Mouse (Mus musculus): Measurements from ENCODE around the gene Sirt7. TPM values are rescaled to one million over a fixed set of nuclear protein-coding genes. Genes with fewer than 3 reads are reported as not detected.
A peak's percentile ranks its signal among the peaks of the same experiment; 100 is the strongest.
"Not testable (repeated sequence)": the region's sequence is repeated elsewhere in the genome, so short reads cannot be mapped to it uniquely, and the experiment has no call there.

Sirt7 gene
- polyA plus RNA-seq, 1 experiment from 2014 or later, result 17.6 TPM

DNA sequence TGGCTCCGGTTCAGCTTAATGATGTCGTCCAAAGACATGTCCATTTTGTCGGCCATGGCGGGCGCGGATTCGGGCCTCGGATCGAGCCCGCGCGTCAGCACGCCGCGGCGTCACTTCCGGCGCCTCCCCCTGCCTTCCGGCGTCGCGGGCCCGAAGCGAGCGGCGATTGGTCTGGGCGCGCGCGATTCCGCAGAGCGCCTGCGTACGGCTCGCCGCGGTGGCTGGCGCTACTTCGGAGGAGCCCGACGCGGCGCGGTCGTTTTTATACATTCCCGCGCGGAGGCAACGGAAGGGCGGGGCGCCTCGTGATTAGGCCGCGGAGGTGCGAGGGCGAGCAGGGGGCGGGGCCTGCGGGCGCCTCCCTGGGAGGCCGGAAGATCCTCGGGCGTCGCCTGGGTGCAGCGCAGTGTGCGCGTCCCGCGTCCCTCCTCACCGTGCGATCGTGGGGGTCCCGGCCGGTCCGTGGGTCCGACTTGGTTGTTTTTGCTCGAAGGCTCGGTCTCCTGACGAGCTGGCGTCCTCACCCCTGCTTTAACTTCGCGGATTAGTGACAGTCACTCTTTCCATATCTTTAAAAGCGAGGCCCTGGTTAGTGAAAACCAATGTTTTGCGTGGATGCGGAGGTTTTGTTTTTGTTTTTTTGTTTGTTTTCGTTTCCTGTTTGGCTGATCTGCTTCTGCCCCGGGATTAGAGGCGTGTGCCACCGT is 26.6 kb downstream of the Sirt7 start, which contains the start of the genes Alyref and Anapc11:
Gene Alyref (minus strand): TSS at position 83 of the 707 bp plus-strand sequence.
Gene Anapc11 (plus strand): TSS at position 139 of the 707 bp plus-strand sequence.
- peak; percentile 96 for ATAC-seq (replicated peaks; ENCODE audit: insufficient number of reproducible peaks, insufficient read depth, low FRiP score, low read depth)
- under 1% methylated on average over 88 of the region's 88 CpGs for WGBS
- Histone ChIP-seq H3K9me3 (replicated peaks) (no peaks in the 10 kb centered on the region), H3K27ac (peak within 1 kb of the TSS; percentile 93), H3K4me3 (peak within 1 kb of the TSS; percentile 98), H3K4me2 (peak within 1 kb of the TSS; percentile 92), H3K9ac (peak within 1 kb of the TSS; percentile 99), H3K36me3 (peaks cover 58% of the 10 kb centered on the region), H3K4me1 (replicated peaks) (peaks cover 31% of the 10 kb centered on the region), H3K27me3 (no peaks in the 10 kb centered on the region)

DNA sequence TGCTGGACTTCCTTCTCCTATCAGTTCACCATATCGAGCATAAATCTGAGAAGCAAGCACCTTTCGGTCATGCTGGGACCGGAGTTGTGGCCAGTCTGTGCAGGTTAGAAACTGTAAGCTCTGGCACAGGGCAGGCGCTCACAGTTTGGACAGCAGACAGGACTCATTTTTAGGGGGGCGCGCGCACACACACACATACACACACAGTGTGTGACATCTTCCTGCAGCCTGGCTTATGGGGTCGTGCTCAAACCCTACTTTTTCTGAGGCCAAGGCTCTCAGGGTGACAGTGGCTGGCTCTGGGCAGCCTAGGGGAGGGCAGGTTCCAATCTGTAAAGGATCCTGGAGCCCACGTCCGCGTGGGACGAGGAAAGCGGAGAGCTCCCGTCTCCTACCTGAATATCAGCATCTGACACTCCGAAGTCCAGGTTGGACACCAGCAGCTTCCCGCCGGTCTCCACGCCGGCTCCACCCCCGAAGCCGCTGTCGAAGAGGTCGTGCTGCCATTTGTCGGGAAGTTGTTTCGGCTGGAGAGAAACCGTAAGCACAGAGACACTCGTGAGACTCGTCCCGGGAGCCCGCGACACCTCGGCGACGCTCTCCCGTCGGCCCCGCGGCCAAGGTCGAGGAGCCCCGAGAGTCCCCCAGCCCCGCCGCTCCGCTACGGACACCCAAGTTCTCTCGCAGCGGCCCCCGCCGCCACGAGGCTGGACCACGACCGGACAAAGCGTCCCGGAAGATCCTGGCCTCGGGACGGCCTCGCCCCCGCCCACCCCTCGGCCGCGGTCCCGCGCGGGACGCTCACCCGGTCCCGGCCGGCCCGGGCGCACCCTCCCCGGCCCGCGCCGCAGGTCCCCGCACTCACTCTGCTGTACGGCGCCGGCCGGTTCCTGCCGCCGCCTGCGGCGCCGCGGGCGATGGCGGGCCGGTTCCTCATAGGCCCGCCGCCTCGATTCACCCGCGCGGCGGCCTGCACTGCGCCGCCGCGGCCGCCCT is 27.5 kb downstream of the Sirt7 start:
- H3K27me3 ChIP-seq, result no peaks in the 10 kb centered on the region
- H3K4me3 ChIP-seq, result peak overlapping the region; percentile 98
- peaks cover 58% of the 10 kb centered on the region for H3K36me3 ChIP-seq
- ATAC-seq (replicated peaks; ENCODE audit: insufficient number of reproducible peaks, insufficient read depth, low FRiP score, low read depth), result peak; percentile 50
- WGBS, result 3% methylated on average over 91 of the region's 99 CpGs
- H3K4me1 ChIP-seq (replicated peaks), result peaks cover 31% of the 10 kb centered on the region
- H3K9me3 ChIP-seq (replicated peaks), result no peaks in the 10 kb centered on the region
- H3K27ac ChIP-seq, result peak overlapping the region; percentile 93
- peak overlapping the region; percentile 99 for H3K9ac ChIP-seq
- peak overlapping the region; percentile 92 for H3K4me2 ChIP-seq

DNA sequence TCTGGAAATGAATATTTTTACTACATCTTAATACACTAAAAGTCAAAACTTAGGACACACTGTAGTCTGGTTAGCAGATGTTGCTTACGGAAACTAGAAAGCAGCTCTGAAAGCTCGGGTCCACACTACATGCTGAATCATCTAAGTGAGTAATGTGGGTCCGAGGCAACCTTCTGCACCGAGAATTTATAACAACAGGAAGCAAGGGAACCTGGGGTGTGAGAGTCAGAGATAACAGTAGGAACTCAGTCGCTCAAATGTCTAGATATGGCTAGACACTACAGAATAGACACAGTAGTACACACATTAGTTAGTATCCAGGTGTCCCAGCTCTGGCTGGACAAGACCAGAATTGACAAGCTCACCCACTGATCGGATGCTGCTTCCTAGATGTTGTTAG is 36.5 kb downstream of the Sirt7 start:
- H3K36me3 ChIP-seq, result peaks cover 82% of the 10 kb centered on the region
- no peaks in the 10 kb centered on the region for H3K9me3 ChIP-seq (replicated peaks)
- WGBS, result 79% methylated on average over 6 of the region's 6 CpGs

DNA sequence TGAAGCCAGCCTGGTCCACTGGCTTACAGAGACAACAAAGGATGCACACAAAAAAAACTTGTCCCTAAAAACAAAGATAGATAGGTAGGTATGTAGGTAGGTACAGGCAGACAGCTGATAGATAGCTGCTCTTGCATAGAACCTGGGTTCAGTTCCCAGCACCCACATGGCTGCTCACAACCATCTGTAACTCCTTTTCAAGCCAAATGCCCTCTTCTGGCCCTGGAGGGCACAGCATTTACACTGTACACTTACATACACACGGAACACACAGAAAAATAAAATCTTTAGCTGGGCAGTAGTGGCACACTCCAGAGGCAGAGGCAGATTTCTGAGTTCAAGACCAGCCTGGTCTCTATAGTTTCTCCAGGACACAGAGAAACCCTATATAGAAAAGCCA is 41.1 kb downstream of the Sirt7 start:
- Histone ChIP-seq H3K4me2 (no peak overlapping the region), H3K9me3 (replicated peaks) (no peaks in the 10 kb centered on the region), H3K9ac (no peak overlapping the region), H3K4me1 (replicated peaks) (peaks cover 23% of the 10 kb centered on the region), H3K27ac (no peak overlapping the region), H3K36me3 (peaks cover 48% of the 10 kb centered on the region), H3K4me3 (no peak overlapping the region), H3K27me3 (no peaks in the 10 kb centered on the region)
- ATAC-seq (replicated peaks; ENCODE audit: insufficient number of reproducible peaks, insufficient read depth, low FRiP score, low read depth), result no peak
- 96% methylated on average over 1 of the region's 1 CpGs for WGBS

More for the DNA sequence above, 36.5 kb downstream of the Sirt7 start:
- no peaks in the 10 kb centered on the region for H3K27me3 ChIP-seq
- no peaks in the 10 kb centered on the region for H3K4me1 ChIP-seq (replicated peaks)
- H3K9ac ChIP-seq, result no peak overlapping the region
- no peak overlapping the region for H3K4me2 ChIP-seq
- ATAC-seq (replicated peaks; ENCODE audit: insufficient number of reproducible peaks, insufficient read depth, low FRiP score, low read depth), result no peak
- no peak overlapping the region for H3K27ac ChIP-seq
- no peak overlapping the region for H3K4me3 ChIP-seq

DNA sequence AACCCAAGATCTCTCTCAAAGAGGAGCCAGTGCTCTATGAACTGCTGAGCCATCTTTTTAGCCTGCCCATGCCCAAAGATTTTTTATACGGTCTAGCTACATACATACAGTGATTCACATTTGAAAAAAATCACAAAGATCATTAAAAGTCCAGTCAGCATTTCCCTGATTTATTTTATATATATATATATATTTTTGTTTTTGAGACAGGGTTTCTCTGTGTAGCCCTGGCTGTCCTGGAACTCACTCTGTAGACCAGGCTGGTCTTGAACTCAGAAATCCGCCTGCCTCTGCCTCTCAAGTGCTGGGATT is 42.1 kb downstream of the Sirt7 start:
- H3K4me3 ChIP-seq; H3K4me2 ChIP-seq; H3K27me3 ChIP-seq; H3K27ac ChIP-seq; ATAC-seq (replicated peaks; ENCODE audit: insufficient number of reproducible peaks, insufficient read depth, low FRiP score, low read depth); H3K9ac ChIP-seq; H3K9me3 ChIP-seq (replicated peaks): not testable (repeated sequence)
- 90% methylated on average over 2 of the region's 2 CpGs for WGBS
- peaks cover 26% of the 10 kb centered on the region for H3K4me1 ChIP-seq (replicated peaks)
- H3K36me3 ChIP-seq, result peaks cover 50% of the 10 kb centered on the region

DNA sequence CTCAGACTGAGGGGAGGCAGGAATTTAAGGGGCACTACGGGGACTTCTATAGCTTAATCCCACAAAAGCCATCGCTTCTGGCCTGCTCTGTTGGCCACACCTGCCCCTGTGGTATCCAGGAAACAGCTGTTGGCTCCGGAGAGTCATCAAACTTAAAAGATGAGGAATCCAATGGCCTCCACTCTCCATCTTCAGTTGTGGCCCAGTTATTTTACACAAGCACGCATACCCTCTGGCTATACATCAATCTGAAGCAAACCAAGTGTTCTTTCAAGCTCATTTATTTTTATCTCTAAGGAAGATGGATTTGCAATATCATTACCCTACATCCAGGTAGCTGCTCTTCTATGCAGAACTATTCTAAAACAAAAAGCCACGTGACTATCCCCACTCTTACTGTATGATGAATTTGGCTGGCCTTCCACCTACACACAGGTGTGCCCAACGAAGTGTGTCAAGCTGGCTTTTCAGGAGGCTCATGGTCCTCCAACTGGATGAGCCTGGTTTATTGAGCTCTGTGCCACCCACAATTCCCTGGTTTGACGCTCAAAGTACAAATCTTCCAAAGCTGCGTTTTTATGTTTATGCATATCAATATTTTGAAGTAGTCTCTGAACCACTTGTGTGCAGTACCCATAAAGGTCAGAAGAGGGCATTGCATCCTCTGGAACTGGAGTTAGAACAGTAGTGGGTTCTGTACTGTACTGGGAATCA is 42.6 kb downstream of the Sirt7 start:
- ATAC-seq (replicated peaks; ENCODE audit: insufficient number of reproducible peaks, insufficient read depth, low FRiP score, low read depth), result no peak
- Histone ChIP-seq H3K4me2 (peak overlapping the region; percentile 93), H3K4me1 (replicated peaks) (peaks cover 26% of the 10 kb centered on the region), H3K9ac (peak overlapping the region; percentile 89), H3K27ac (peak overlapping the region; percentile 91), H3K27me3 (no peaks in the 10 kb centered on the region), H3K9me3 (replicated peaks) (no peaks in the 10 kb centered on the region), H3K4me3 (peak overlapping the region; percentile 71), H3K36me3 (peaks cover 50% of the 10 kb centered on the region)
- WGBS, result 73% methylated on average over 8 of the region's 8 CpGs

DNA sequence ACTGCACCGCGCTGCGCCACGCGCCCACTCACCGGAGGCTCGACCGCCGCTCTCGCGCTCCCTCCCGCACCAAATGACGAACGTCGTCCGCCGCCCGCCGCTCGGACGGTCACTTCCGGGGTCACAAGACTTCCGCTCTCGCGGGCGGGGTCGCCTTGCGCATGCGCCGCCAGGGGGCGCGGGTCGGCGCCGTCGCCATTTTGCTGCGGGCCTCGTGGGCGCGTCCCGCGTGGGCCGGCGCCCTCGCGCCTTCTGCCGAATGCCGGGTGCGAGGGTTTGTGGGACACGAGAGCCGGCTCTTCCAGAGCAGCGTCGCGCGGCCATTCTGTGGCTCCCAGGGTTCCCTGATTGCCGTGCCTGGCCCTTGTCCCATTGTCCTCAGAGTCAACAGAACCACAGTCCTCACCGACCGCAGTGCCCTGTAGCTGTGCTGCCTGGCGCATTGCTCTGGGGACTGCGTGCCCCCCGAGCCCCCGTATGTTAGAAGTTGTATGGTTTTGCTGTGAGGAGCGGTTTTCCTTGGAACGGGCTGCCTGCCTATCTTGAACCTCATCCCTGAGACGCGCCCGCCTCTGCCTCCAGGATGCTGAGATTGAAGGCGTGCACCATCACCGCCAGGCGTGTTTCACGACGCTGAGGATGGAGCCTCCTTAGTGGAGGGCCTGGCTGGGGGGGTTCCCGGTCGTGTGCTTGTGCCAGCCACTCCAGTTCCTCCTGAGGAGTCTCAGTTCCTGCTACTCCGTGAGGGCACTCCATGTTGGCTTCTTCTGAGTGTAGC is 43.4 kb downstream of the Sirt7 start, which contains the start of gene Arhgdia:
Gene Arhgdia (minus strand): TSS at position 135 of the 778 bp plus-strand sequence.
- Histone ChIP-seq H3K9ac (peak within 1 kb of the TSS; percentile 89), H3K27ac (peak within 1 kb of the TSS; percentile 91), H3K36me3 (peaks cover 48% of the 10 kb centered on the region), H3K27me3 (no peaks in the 10 kb centered on the region), H3K9me3 (replicated peaks) (no peaks in the 10 kb centered on the region), H3K4me2 (peak within 1 kb of the TSS; percentile 93), H3K4me3 (peak within 1 kb of the TSS; percentile 71), H3K4me1 (replicated peaks) (peaks cover 26% of the 10 kb centered on the region)
- peak; percentile 62 for ATAC-seq (replicated peaks; ENCODE audit: insufficient number of reproducible peaks, insufficient read depth, low FRiP score, low read depth)
- WGBS, result 4% methylated on average over 69 of the region's 75 CpGs

DNA sequence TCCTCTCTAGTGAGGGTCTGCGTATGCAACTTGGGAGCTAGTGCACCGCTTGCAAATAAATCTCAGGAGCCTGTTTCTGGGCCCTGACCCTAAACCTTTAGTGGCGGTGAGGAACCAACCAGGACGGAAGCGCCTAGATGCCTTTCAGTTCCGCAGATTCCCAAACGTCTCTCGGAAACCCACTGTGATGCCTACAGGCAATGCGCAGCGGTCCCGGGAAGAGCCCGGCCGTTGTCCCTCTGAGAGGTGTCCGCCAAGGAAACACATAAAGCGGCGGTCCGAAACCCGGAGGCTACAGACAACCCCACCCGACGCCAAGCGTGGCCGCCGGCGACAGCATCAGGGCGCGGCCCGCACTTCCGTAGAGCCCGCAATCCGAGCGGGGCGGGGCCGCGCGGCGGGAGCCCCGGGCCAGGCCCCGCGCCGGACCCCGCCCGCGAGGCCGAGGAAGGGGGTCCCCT is 44.1 kb downstream of the Sirt7 start:
- peak overlapping the region; percentile 89 for H3K9ac ChIP-seq
- peaks cover 41% of the 10 kb centered on the region for H3K36me3 ChIP-seq
- peaks cover 26% of the 10 kb centered on the region for H3K4me1 ChIP-seq (replicated peaks)
- no peaks in the 10 kb centered on the region for H3K9me3 ChIP-seq (replicated peaks)
- under 1% methylated on average over 43 of the region's 44 CpGs for WGBS
- H3K27me3 ChIP-seq, result no peaks in the 10 kb centered on the region
- H3K27ac ChIP-seq, result peak overlapping the region; percentile 91
- peak overlapping the region; percentile 71 for H3K4me3 ChIP-seq
- ATAC-seq (replicated peaks; ENCODE audit: insufficient number of reproducible peaks, insufficient read depth, low FRiP score, low read depth), result peak; percentile 66
- peak overlapping the region; percentile 93 for H3K4me2 ChIP-seq

DNA sequence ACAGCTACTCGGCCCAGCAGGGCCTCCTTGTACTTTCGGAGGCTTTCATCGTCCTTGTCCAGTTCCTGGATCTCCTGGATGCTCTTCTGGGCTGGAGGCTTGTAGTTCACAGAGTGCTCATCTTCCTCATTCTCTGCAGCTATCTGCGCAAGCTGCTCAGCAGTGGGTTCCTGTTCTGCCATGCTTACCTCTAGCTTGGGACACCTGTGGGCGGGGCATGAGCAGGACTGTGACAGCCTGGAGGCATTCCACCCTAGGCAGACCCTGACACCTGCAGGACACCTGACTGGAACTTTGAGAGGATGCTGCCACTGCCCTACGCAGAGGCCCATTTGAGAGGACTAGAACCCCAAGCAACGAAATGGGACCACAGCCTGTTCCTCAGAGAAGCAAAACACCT is 44.9 kb downstream of the Sirt7 start:
- Histone ChIP-seq H3K9ac (peak overlapping the region; percentile 89), H3K27ac (peak overlapping the region; percentile 91), H3K27me3 (no peaks in the 10 kb centered on the region), H3K4me3 (peak overlapping the region; percentile 71), H3K9me3 (replicated peaks) (no peaks in the 10 kb centered on the region), H3K4me2 (peak overlapping the region; percentile 93), H3K4me1 (replicated peaks) (peaks cover 26% of the 10 kb centered on the region), H3K36me3 (peaks cover 34% of the 10 kb centered on the region)
- no peak for ATAC-seq (replicated peaks; ENCODE audit: insufficient number of reproducible peaks, insufficient read depth, low FRiP score, low read depth)
- 52% methylated on average over 7 of the region's 7 CpGs for WGBS

Measured in heart, embryonic 15.5 days (tissue).